Mouse (Mus musculus): ENCODE results near the gene Gm4141. TPM values are rescaled to one million over a fixed set of nuclear protein-coding genes. Genes with fewer than 3 reads are reported as not detected.
"Not testable (repeated sequence)": the region's sequence is repeated elsewhere in the genome, so short reads cannot be mapped to it uniquely, and the experiment has no call there.

Gene Gm4141
- polyA plus RNA-seq (2012; rRNA removed): not detected in 2 replicates

- H3K4me1 ChIP-seq (ENCODE audit: control insufficient read depth, insufficient read depth, low read length); H3K27ac ChIP-seq (ENCODE audit: control insufficient read depth, insufficient read depth, low read depth, low read length); H3K27me3 ChIP-seq (ENCODE audit: control insufficient read depth, insufficient read depth, low read length); H3K36me3 ChIP-seq (ENCODE audit: control insufficient read depth, insufficient read depth, low read length); H3K4me3 ChIP-seq (ENCODE audit: control insufficient read depth, low read depth, low read length): not testable (repeated sequence)
Measured at GRCm38 (mm10) chr7:20576141-20576540, at the start of gene Gm4141. Gene Gm4141 (minus strand): TSS chr7:20576241.

GRCm38 (mm10) chr7:20598921-20599320, 22.9 kb upstream of the Gm4141 start, which contains the start of gene Gm4513:
Gene Gm4513 (minus strand): TSS chr7:20599021.
- H3K27ac ChIP-seq (ENCODE audit: control insufficient read depth, insufficient read depth, low read depth, low read length); H3K27me3 ChIP-seq (ENCODE audit: control insufficient read depth, insufficient read depth, low read length); H3K4me3 ChIP-seq (ENCODE audit: control insufficient read depth, low read depth, low read length); H3K36me3 ChIP-seq (ENCODE audit: control insufficient read depth, insufficient read depth, low read length); H3K4me1 ChIP-seq (ENCODE audit: control insufficient read depth, insufficient read depth, low read length): not testable (repeated sequence)

- not testable (repeated sequence) for H3K4me1 ChIP-seq (ENCODE audit: control insufficient read depth, insufficient read depth, low read length); H3K36me3 ChIP-seq (ENCODE audit: control insufficient read depth, insufficient read depth, low read length); H3K4me3 ChIP-seq (ENCODE audit: control insufficient read depth, low read depth, low read length)
Measured at GRCm38 (mm10) chr7:20545657-20546056, 30.4 kb downstream of the Gm4141 start, which contains the start of gene Gm5726. Gene Gm5726 (minus strand): TSS chr7:20545757.

GRCm38 (mm10) chr7:20533537-20533936, 42.5 kb downstream of the Gm4141 start, which contains the start of gene Vmn1r104:
Gene Vmn1r104 (plus strand): TSS chr7:20533837.
- not testable (repeated sequence) for H3K36me3 ChIP-seq (ENCODE audit: control insufficient read depth, insufficient read depth, low read length); H3K27me3 ChIP-seq (ENCODE audit: control insufficient read depth, insufficient read depth, low read length); H3K4me3 ChIP-seq (ENCODE audit: control insufficient read depth, low read depth, low read length); H3K27ac ChIP-seq (ENCODE audit: control insufficient read depth, insufficient read depth, low read depth, low read length); H3K4me1 ChIP-seq (ENCODE audit: control insufficient read depth, insufficient read depth, low read length)

More at GRCm38 (mm10) chr7:20545657-20546056, 30.4 kb downstream of the Gm4141 start, which contains the start of gene Gm5726:
- not testable (repeated sequence) for H3K27me3 ChIP-seq (ENCODE audit: control insufficient read depth, insufficient read depth, low read length); H3K27ac ChIP-seq (ENCODE audit: control insufficient read depth, insufficient read depth, low read depth, low read length)

Other genes starting within 250 kb of the Gm4141 start
- not detected in 2 replicates for gene Gm4133, start 242.2 kb downstream of the Gm4141 start, polyA plus RNA-seq (2012; rRNA removed)
- not detected in 2 replicates for gene Gm5728, start 200.8 kb downstream of the Gm4141 start, polyA plus RNA-seq (2012; rRNA removed)
- gene Vmn1r100, start 158.3 kb downstream of the Gm4141 start, polyA plus RNA-seq (2012; rRNA removed): not detected in 2 replicates
- not detected in 2 replicates for gene Vmn1r101, start 133.6 kb downstream of the Gm4141 start, polyA plus RNA-seq (2012; rRNA removed)
- gene Gm10670, start 101.3 kb downstream of the Gm4141 start, polyA plus RNA-seq (2012; rRNA removed): not detected in 2 replicates
- not detected in 2 replicates for gene Vmn1r103, start 65.7 kb downstream of the Gm4141 start, polyA plus RNA-seq (2012; rRNA removed)
- gene Vmn1r104, start 42.4 kb downstream of the Gm4141 start, polyA plus RNA-seq (2012; rRNA removed): not detected in 2 replicates
- gene Gm5726, start 30.5 kb downstream of the Gm4141 start, polyA plus RNA-seq (2012; rRNA removed): not detected in 2 replicates
- 0.48 and 0.54 TPM in 2 replicates for gene Gm4513, start 22.8 kb upstream of the Gm4141 start, polyA plus RNA-seq (2012; rRNA removed)
- gene Vmn1r107, start 92.7 kb upstream of the Gm4141 start, polyA plus RNA-seq (2012; rRNA removed): not detected in 2 replicates
- not detected in 2 replicates for gene Vmn1r111, start 127.0 kb upstream of the Gm4141 start, polyA plus RNA-seq (2012; rRNA removed)
- not detected in 2 replicates for gene Gm10668, start 154.4 kb upstream of the Gm4141 start, polyA plus RNA-seq (2012; rRNA removed)
- gene Vmn1r112, start 194.9 kb upstream of the Gm4141 start, polyA plus RNA-seq (2012; rRNA removed): not detected in 2 replicates
- gene Vmn1r113, start 211.0 kb upstream of the Gm4141 start, polyA plus RNA-seq (2012; rRNA removed): not detected in 2 replicates
- not detected in 2 replicates for gene Vmn1r114, start 235.9 kb upstream of the Gm4141 start, polyA plus RNA-seq (2012; rRNA removed)

Measured in testis, adult 2 months (tissue).